8 mouse cellular contexts compared by ENCODE assay signal in the genomic region with DNA sequence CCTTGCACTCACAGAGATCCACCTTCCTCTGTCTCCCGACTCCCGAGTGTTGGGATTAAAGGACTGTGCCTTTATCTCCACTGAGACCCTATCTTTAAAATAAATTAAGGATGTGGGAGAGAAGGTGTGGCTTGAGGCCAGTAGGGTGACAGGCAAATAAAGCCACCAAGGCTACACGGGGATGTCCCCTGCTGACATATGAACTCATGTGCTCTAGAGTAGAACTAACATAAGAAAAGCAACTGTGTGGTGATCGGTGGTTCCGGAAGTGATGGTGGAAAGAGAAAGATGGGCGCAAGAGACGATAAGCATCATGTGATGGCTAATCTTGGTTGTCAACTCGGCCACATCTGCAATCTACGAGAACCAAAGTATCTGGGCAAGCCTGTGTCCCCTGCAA. TPM values are rescaled to one million over a fixed set of nuclear protein-coding genes. Genes with fewer than 3 reads are reported as not detected.
DNase-seq lines count a peak whose midpoint lies in the region.

No protein-coding gene starts in this region.

- 65% methylated on average over 9 of the region's 9 CpGs for WGBS in heart, embryonic 10.5 days
- 78% methylated on average over 9 of the region's 9 CpGs for whole genome bisulfite sequencing in hindbrain, embryonic 10.5 days
- WGBS in midbrain, embryonic 10.5 days = 75% methylated on average over 9 of the region's 9 CpGs

- H3K9me3 ChIP-seq in heart, embryonic 10.5 days = no peaks in the 10 kb centered on the region
- no peaks in the 10 kb centered on the region for H3K9me3 ChIP-seq in hindbrain, embryonic 10.5 days
- H3K9me3 ChIP-seq in midbrain, embryonic 10.5 days (replicated peaks) = no peaks in the 10 kb centered on the region

- no peak overlapping the region for H3K27ac ChIP-seq in heart, embryonic 10.5 days
- H3K27ac ChIP-seq in hindbrain, embryonic 10.5 days = no peak overlapping the region
- no peak overlapping the region for H3K27ac ChIP-seq in midbrain, embryonic 10.5 days (replicated peaks)

- H3K4me3 ChIP-seq in heart, embryonic 10.5 days = peak overlapping the region; percentile 69; the same call in 1 of the 2 replicates
- H3K4me3 ChIP-seq in hindbrain, embryonic 10.5 days = peak overlapping the region; percentile 56; the same call in 1 of the 2 replicates
- H3K4me3 ChIP-seq in midbrain, embryonic 10.5 days = peak overlapping the region; percentile 57; the same call in 1 of the 2 replicates

- DNase-seq in heart, embryonic 10.5 days (ENCODE audit: low spot score) = no peak
- no peak for DNase-seq in heart, postnatal 14 days
- DNase-seq in CD4-positive helper T cell, adult 2 months (ENCODE audit: low read depth, low spot score) = peak; percentile 77
- no peak for DNase-seq in hindbrain, embryonic 10.5 days (ENCODE audit: low spot score)
- no peak for DNase-seq in midbrain, embryonic 10.5 days (ENCODE audit: low spot score)
- DNase-seq in frontal cortex, postnatal 36 days (ENCODE audit: low spot score in 2 of 2) = no peak
- DNase-seq in ovary, postnatal 14 days (ENCODE audit: low spot score) = no peak
- no peak for DNase-seq in spleen, postnatal 4 days (ENCODE audit: low spot score in 2 of 2)

- H3K4me1 ChIP-seq in heart, embryonic 10.5 days = peaks cover 14% of the 10 kb centered on the region
- H3K4me1 ChIP-seq in hindbrain, embryonic 10.5 days (replicated peaks) = peaks cover 12% of the 10 kb centered on the region
- H3K4me1 ChIP-seq in midbrain, embryonic 10.5 days = peaks cover 11% of the 10 kb centered on the region

- intact Hi-C loops in heart, postnatal 14 days (cut with DNase I) = loop anchor here (5.0 kb wide), 1 partner anchor 135 kb away; no protein-coding TSS in a partner anchor

- H3K36me3 ChIP-seq in heart, embryonic 10.5 days = peaks cover 57% of the 10 kb centered on the region
- peaks cover 56% of the 10 kb centered on the region for H3K36me3 ChIP-seq in hindbrain, embryonic 10.5 days
- H3K36me3 ChIP-seq in midbrain, embryonic 10.5 days = peaks cover 54% of the 10 kb centered on the region

- H3K27me3 ChIP-seq in heart, embryonic 10.5 days (ENCODE audit: insufficient read depth, poor library complexity, severe bottlenecking) = no peaks in the 10 kb centered on the region
- H3K27me3 ChIP-seq in hindbrain, embryonic 10.5 days (ENCODE audit: insufficient read depth, poor library complexity, severe bottlenecking) = no peaks in the 10 kb centered on the region
- H3K27me3 ChIP-seq in midbrain, embryonic 10.5 days (ENCODE audit: low read depth, poor library complexity, severe bottlenecking) = no peaks in the 10 kb centered on the region

RNA-seq across cellular contexts. Expression of a gene that starts 21.4 kb away (rescaled TPM):
- polyA plus RNA-seq in heart, embryonic 10.5 days (2016; fragmentation: Nextera tagmentation; extraction: Ambion mirVana) = 39.4 and 47.3 TPM in 2 replicates
- 10 to 100 TPM; 28.4 to 30.4 TPM for total RNA-seq in heart, postnatal 14 days (2021)
- polyA plus RNA-seq in hindbrain, embryonic 10.5 days (2016; fragmentation: Nextera tagmentation; extraction: Ambion mirVana) = 23.8 and 30.0 TPM in 2 replicates
- 27.1 and 27.2 TPM in 2 replicates for polyA plus RNA-seq in midbrain, embryonic 10.5 days (2016; fragmentation: Nextera tagmentation; extraction: Ambion mirVana)

RNA-seq across cellular contexts. Expression of a gene that starts 29.3 kb away (rescaled TPM):
- polyA plus RNA-seq in heart, embryonic 10.5 days (2016; fragmentation: Nextera tagmentation; extraction: Ambion mirVana) = 143 and 145 TPM in 2 replicates
- 10 to 100 TPM; 14.9 to 21.4 TPM for total RNA-seq in heart, postnatal 14 days (2021)
- polyA plus RNA-seq in hindbrain, embryonic 10.5 days (2016; fragmentation: Nextera tagmentation; extraction: Ambion mirVana) = 96.0 and 108 TPM in 2 replicates
- polyA plus RNA-seq in midbrain, embryonic 10.5 days (2016; fragmentation: Nextera tagmentation; extraction: Ambion mirVana) = 75.6 and 88.2 TPM in 2 replicates
